ENCODE assay signal across 8 mouse cellular contexts in the genomic region with DNA sequence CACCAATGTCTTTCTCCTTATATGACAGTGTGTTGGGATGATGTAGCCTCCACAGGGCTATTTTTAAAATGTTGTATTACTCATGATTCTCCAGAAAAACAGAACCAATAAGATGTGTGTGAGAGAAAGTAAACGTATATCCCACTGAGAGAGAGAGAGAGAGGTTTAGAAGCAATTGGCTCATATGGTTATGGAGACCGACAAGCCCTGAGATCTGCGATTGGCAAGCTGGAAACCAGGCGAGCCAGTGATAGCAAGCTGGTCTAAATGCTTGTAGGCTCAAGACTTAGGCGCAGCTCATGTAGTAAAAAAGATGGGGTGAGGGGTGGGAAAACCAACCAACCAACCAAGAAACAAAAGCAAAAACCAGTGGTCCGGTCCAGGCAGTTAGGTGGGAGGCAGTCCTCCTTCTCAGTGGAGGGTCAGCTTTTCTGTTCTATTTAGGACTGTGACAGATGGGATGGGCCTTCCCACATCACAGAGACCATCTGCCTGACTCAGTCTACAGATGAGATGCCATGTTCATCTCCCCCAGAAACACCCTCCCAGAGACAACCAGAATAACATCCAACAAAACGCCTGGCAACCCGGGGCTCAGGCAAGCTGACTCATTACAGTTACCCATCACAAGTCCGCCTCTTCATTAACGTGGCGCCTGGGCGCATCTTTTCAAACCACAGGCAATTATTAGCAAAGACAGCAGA. TPM values are rescaled to one million over a fixed set of nuclear protein-coding genes. Genes with fewer than 3 reads are reported as not detected.
DNase-seq lines count a peak whose midpoint lies in the region.
"Had no signal": no experiment of that assay in that cellular context is flagged by ENCODE, and none has a peak within 500 bp of the region (broad histone marks: within the 10 kb centered on the region; RNA-seq: fewer than 3 reads in every experiment).

No protein-coding gene starts in this region.

- peak; percentile 49 for DNase-seq in Muller cell, postnatal 12 days (ENCODE audit: inconsistent ontology term)
- DNase-seq in cerebellum, adult 9-11 months, result peak; percentile 67
- peak; percentile 87 for DNase-seq in layer of hippocampus, adult 9-10 months (ENCODE audit: low spot score)
- DNase-seq in left cerebral cortex, postnatal 4 days, result peak; percentile 32
- no peak for DNase-seq in kidney, adult 11 months
- no peak for DNase-seq in lung, postnatal 4 days
- DNase-seq in gastrocnemius, postnatal 36 days, result no peak
- DNase-seq: heart, adult 2 months had no signal

- intact Hi-C loops in left cerebral cortex, postnatal 4 days (cut with DNase I), result no loop called here
- intact Hi-C loops in gastrocnemius, postnatal 36 days (cut with DNase I), result no loop called here

RNA-seq across cellular contexts. Expression of gene Tmod1, which starts 22.7 kb away (rescaled TPM):
- 1 to 10 TPM; 2.4 to 3.4 TPM for total RNA-seq in left cerebral cortex, postnatal 4 days (2021)
- 100 to 1,000 TPM; 199 to 210 TPM for total RNA-seq in gastrocnemius, postnatal 36 days (2021)

Comparison
In these comparisons a context has a peak if more than half of its experiments do, and no peak if none do; other contexts are left out.
1. DNase-seq: peak in Muller cell, postnatal 12 days (single experiment), cerebellum, adult 9-11 months (single experiment), layer of hippocampus, adult 9-10 months (single experiment) and left cerebral cortex, postnatal 4 days (single experiment); none in kidney, adult 11 months (single experiment), lung, postnatal 4 days (0 of 2) and gastrocnemius, postnatal 36 days (0 of 2).
2. RNA of gene Tmod1, which starts 22.7 kb away (total RNA-seq): 199 to 210 TPM in gastrocnemius, postnatal 36 days; 2.4 to 3.4 TPM in left cerebral cortex, postnatal 4 days; every median in the first group is over 10 times any median in the second.